Mouse (Mus musculus): ENCODE measurements around the gene Casc4. TPM values are rescaled to one million over a fixed set of nuclear protein-coding genes. Genes with fewer than 3 reads are reported as not detected.
"Not testable (repeated sequence)": the region's sequence is repeated elsewhere in the genome, so short reads cannot be mapped to it uniquely, and the experiment has no call there.

Casc4 gene
- polyA plus RNA-seq, 1 experiment from 2014 or later: 26.1 TPM

DNA sequence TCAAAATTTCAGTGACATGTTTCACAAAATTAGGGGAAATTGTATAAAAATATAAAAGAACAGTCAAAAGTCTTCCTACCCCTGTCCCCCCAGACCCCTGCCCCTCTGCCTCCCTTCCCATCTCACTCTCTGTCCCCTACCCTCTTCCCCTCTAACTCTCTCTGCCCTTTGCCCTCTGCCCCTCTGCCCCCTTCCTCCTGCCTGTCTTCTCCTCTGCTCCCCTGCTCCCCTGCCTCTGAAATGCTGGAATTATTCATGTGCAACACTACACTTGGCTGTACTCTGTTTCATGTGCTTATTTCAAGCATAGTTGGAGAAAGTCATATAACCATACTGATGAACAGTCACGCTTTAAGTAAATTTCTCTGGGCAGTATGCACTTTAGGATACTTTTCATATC is 19.6 kb downstream of the Casc4 start:
- Histone ChIP-seq H3K9me3 (ENCODE audit: control insufficient read depth, low read depth, low read length) (no peaks in the 10 kb centered on the region), H3K9ac (replicated peaks; ENCODE audit: low read depth, low read length) (no peak overlapping the region), H3K4me2 (replicated peaks; ENCODE audit: low read depth, low read length) (no peak overlapping the region), H3K27me3 (ENCODE audit: control insufficient read depth, insufficient read depth, low read length) (no peaks in the 10 kb centered on the region), H3K4me3 (ENCODE audit: low read depth, low read length) (no peak overlapping the region), H3K27ac (ENCODE audit: low read length) (no peak overlapping the region), H3K36me3 (ENCODE audit: control insufficient read depth, insufficient read depth, low read length) (no peaks in the 10 kb centered on the region), H3K4me1 (ENCODE audit: control insufficient read depth, insufficient read depth, low read length) (no peaks in the 10 kb centered on the region)
- WGBS: 94% methylated on average over 1 of the region's 1 CpGs
- ATAC-seq (ENCODE audit: insufficient number of reproducible peaks, insufficient read depth, low FRiP score, low read depth): no peak

DNA sequence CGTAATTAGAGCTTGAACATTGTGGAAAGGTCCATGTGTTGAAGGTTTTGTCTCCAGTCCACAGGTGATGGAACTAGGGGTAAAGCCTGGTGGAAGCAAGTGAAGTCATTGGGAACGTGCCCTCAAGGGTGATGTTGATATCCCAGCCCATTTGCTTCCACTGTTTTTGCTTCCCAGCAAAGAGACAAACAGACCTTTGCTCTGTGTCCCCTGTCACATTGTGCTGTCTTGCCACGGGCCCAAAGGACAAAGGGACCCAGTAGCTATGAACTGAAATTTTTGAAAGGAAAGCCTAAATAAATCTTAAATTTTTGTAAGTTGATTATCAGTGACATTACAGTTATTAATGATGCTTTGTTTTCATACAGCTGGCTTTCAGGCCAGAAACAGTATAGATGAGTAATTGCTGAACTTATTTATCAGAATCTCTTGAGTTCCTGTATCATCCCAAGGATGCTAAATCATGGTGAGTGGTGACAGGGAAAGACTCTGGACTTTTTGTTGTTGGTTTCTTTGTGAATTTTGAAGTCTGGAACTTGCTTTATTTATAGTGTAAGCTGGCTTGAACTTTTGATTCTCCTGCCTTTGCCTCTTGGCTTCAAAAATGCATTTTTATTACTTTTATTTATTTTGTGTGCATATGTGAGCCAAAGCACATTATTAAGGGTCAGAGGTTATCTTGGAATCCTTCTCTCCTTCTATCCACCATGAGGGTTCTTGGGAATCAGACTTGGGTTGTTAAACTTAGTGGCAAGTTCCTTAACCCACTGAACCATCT is 22.1 kb downstream of the Casc4 start:
- Histone ChIP-seq H3K4me1 (ENCODE audit: control insufficient read depth, insufficient read depth, low read length) (no peaks in the 10 kb centered on the region), H3K9ac (replicated peaks; ENCODE audit: low read depth, low read length) (no peak overlapping the region), H3K4me3 (ENCODE audit: low read depth, low read length) (no peak overlapping the region), H3K27me3 (ENCODE audit: control insufficient read depth, insufficient read depth, low read length) (no peaks in the 10 kb centered on the region), H3K27ac (ENCODE audit: low read length) (no peak overlapping the region), H3K4me2 (replicated peaks; ENCODE audit: low read depth, low read length) (no peak overlapping the region), H3K36me3 (ENCODE audit: control insufficient read depth, insufficient read depth, low read length) (no peaks in the 10 kb centered on the region), H3K9me3 (ENCODE audit: control insufficient read depth, low read depth, low read length) (no peaks in the 10 kb centered on the region)
- ATAC-seq (ENCODE audit: insufficient number of reproducible peaks, insufficient read depth, low FRiP score, low read depth): no peak
- WGBS: 84% methylated on average over 3 of the region's 3 CpGs

DNA sequence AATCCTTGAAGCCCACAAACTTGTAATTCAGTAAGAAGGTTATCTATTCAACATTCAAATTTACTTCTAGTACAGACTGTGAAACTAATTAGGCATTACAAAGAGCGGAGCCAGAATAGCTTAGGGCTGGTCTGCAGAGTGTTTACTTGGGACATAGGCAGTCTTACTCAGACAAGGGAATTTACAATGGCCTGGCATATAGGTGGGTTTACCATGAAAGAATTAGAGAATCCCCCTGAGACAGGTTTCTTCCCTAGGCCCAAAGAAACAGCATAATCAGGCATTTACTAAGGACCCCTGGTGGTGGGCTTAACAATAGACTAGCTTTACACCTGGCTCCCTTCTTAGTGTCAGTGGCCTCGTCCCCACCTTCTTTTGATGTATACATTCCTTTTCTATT is 28.5 kb downstream of the Casc4 start:
- no peaks in the 10 kb centered on the region for H3K4me1 ChIP-seq (ENCODE audit: control insufficient read depth, insufficient read depth, low read length)

DNA sequence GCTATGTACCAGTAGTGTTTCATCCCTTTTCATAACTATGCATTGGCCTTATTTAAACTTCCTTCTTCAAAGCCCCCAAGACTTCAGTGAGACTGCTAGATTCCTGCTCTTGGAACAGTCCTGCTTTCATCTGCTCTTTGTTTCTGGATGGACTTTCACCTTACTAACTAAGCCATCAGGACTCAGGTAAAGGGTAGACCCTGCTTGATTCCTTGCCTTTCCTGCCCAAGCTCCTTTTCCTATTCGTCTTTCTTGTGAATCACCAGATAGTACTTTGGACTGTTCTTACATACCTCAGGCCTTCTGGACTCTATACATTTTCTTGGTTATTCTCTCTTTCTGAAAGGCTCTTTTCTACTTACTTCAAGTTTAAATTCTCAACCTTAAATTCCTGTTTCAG is 30.1 kb downstream of the Casc4 start:
- Histone ChIP-seq H3K36me3 (ENCODE audit: control insufficient read depth, insufficient read depth, low read length) (no peaks in the 10 kb centered on the region), H3K27me3 (ENCODE audit: control insufficient read depth, insufficient read depth, low read length) (no peaks in the 10 kb centered on the region), H3K4me3 (ENCODE audit: low read depth, low read length) (no peak overlapping the region), H3K4me2 (replicated peaks; ENCODE audit: low read depth, low read length) (no peak overlapping the region), H3K27ac (ENCODE audit: low read length) (no peak overlapping the region), H3K9ac (replicated peaks; ENCODE audit: low read depth, low read length) (no peak overlapping the region), H3K9me3 (ENCODE audit: control insufficient read depth, low read depth, low read length) (no peaks in the 10 kb centered on the region), H3K4me1 (ENCODE audit: control insufficient read depth, insufficient read depth, low read length) (no peaks in the 10 kb centered on the region)
- 83% methylated on average over 1 of the region's 1 CpGs for WGBS
- ATAC-seq (ENCODE audit: insufficient number of reproducible peaks, insufficient read depth, low FRiP score, low read depth): no peak

More for the DNA sequence above, 28.5 kb downstream of the Casc4 start:
- Histone ChIP-seq H3K9ac (replicated peaks; ENCODE audit: low read depth, low read length) (no peak overlapping the region), H3K9me3 (ENCODE audit: control insufficient read depth, low read depth, low read length) (no peaks in the 10 kb centered on the region), H3K4me2 (replicated peaks; ENCODE audit: low read depth, low read length) (no peak overlapping the region), H3K4me3 (ENCODE audit: low read depth, low read length) (no peak overlapping the region), H3K27me3 (ENCODE audit: control insufficient read depth, insufficient read depth, low read length) (no peaks in the 10 kb centered on the region), H3K27ac (ENCODE audit: low read length) (no peak overlapping the region), H3K36me3 (ENCODE audit: control insufficient read depth, insufficient read depth, low read length) (no peaks in the 10 kb centered on the region)
- ATAC-seq (ENCODE audit: insufficient number of reproducible peaks, insufficient read depth, low FRiP score, low read depth): no peak
- 74% methylated on average over 2 of the region's 2 CpGs for WGBS

DNA sequence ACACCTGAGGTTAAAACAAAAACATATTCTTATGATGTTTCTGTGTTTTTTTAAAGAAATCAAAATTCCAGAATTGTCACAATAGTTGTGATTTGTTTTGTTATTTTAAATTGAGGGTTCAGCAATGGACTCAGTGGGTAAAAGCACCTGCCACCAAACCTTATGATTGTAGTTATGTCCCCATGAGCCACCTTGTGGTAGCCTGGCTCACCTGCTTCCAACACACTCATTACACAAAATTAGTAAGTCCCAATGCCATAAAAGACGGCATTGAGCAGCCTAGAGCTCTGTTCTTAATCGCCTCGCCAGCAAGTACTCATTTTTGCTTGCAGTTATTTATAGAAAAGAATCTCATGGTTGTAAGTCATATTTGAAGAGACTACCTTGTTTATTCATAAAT is 43.2 kb downstream of the Casc4 start:
- no peak overlapping the region for H3K9ac ChIP-seq (replicated peaks; ENCODE audit: low read depth, low read length)
- no peak overlapping the region for H3K4me3 ChIP-seq (ENCODE audit: low read depth, low read length)
- H3K36me3 ChIP-seq (ENCODE audit: control insufficient read depth, insufficient read depth, low read length): peaks cover 14% of the 10 kb centered on the region
- no peak for ATAC-seq (ENCODE audit: insufficient number of reproducible peaks, insufficient read depth, low FRiP score, low read depth)
- no peaks in the 10 kb centered on the region for H3K27me3 ChIP-seq (ENCODE audit: control insufficient read depth, insufficient read depth, low read length)
- H3K9me3 ChIP-seq (ENCODE audit: control insufficient read depth, low read depth, low read length): no peaks in the 10 kb centered on the region
- WGBS: 85% methylated on average over 3 of the region's 3 CpGs
- H3K4me1 ChIP-seq (ENCODE audit: control insufficient read depth, insufficient read depth, low read length): no peaks in the 10 kb centered on the region
- H3K27ac ChIP-seq (ENCODE audit: low read length): no peak overlapping the region
- H3K4me2 ChIP-seq (replicated peaks; ENCODE audit: low read depth, low read length): no peak overlapping the region

DNA sequence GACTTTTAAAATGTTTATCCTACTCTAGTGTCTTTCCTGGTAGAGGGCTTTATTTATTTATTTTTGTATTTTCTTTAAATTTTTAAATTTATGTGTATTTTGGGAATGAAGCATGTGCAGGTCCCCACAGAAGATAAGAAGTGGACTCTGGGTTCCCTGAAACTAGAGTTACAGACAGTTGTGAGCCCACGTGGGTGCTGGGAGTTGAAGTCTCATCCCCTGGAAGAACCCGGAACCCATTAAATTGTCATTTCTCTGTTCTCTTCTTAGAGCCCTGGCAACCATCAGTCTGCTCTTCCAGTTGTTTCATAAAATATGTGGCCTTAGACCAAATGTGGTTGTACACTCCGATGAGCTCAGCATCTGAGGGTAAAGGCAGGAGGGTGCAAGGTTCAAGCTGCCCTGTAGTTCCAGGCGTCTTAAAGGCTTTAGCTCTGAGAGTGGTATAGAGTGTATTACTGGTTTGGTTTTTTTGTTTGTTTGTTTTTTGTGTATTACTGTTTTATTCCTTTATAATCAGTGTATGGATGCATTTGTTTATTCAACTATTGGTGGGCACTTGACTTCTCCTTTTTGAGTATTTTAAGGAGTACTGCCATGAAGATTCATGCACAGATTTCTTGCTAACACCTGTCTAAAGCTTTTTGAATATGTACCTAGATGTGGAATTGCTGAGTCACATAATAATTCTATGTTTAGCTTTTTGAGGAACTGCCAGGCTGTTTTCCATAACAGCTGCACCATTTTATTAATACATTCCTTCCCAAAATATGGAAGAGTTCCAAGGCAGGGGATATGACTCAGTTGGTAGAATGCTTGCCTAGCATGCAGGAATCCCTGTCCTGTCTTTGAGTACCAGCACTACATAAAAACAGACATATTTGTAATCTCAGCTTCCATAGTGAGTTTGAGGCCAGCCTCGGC is 49.5 kb downstream of the Casc4 start:
- 89% methylated on average over 5 of the region's 5 CpGs for WGBS
- H3K27ac ChIP-seq (ENCODE audit: low read length): no peak overlapping the region
- no peak overlapping the region for H3K9ac ChIP-seq (replicated peaks; ENCODE audit: low read depth, low read length)
- H3K4me2 ChIP-seq (replicated peaks; ENCODE audit: low read depth, low read length): no peak overlapping the region
- no peaks in the 10 kb centered on the region for H3K4me1 ChIP-seq (ENCODE audit: control insufficient read depth, insufficient read depth, low read length)
- no peak for ATAC-seq (ENCODE audit: insufficient number of reproducible peaks, insufficient read depth, low FRiP score, low read depth)
- no peak overlapping the region for H3K4me3 ChIP-seq (ENCODE audit: low read depth, low read length)
- H3K36me3 ChIP-seq (ENCODE audit: control insufficient read depth, insufficient read depth, low read length): peaks cover 6% of the 10 kb centered on the region
- no peaks in the 10 kb centered on the region for H3K9me3 ChIP-seq (ENCODE audit: control insufficient read depth, low read depth, low read length)
- H3K27me3 ChIP-seq (ENCODE audit: control insufficient read depth, insufficient read depth, low read length): no peaks in the 10 kb centered on the region

DNA sequence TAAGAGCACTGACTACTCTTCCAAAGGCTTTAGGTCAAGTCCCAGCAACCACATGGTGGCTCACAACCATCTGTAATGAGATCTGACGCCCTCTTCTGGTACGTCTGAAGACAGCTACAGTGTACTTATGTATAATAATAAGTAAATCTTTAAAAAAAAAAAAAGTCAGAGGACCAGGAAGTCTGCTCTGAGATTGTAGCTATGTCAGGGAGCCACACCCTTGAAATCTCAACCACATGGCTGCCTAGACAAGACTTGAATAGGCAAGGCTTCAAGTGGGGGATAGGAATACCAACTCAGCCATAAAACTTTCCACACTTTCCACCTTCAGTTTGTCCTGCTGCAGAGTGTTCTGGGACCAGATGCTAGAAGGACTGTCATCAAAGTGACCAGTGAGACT is 70.9 kb downstream of the Casc4 start:
- not testable (repeated sequence) for H3K9ac ChIP-seq (replicated peaks; ENCODE audit: low read depth, low read length); H3K4me2 ChIP-seq (replicated peaks; ENCODE audit: low read depth, low read length); H3K4me3 ChIP-seq (ENCODE audit: low read depth, low read length); H3K36me3 ChIP-seq (ENCODE audit: control insufficient read depth, insufficient read depth, low read length); H3K9me3 ChIP-seq (ENCODE audit: control insufficient read depth, low read depth, low read length); H3K27ac ChIP-seq (ENCODE audit: low read length); H3K27me3 ChIP-seq (ENCODE audit: control insufficient read depth, insufficient read depth, low read length); ATAC-seq (ENCODE audit: insufficient number of reproducible peaks, insufficient read depth, low FRiP score, low read depth); H3K4me1 ChIP-seq (ENCODE audit: control insufficient read depth, insufficient read depth, low read length)
- 84% methylated on average over 2 of the region's 2 CpGs for WGBS

DNA sequence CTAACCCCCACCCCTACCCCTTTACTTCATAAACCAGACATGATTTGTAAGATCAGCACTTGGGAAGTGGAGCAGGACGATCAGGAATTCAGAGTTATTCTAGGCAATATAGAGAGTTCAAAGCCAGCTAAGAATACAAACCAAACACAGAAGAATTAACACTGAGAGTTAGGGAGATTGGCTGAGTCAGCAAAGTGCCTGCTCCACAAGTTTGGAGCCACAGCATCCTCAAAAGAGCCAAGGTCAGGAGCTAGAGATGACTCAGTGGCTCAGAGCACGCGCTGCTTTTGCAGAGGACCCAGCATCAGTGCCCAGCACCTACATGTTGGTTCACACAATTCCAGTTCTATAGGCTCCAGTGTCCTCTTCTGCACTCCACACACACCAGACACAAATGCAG is 76.6 kb downstream of the Casc4 start:
- H3K9me3 ChIP-seq (ENCODE audit: control insufficient read depth, low read depth, low read length): no peaks in the 10 kb centered on the region
- no peaks in the 10 kb centered on the region for H3K4me1 ChIP-seq (ENCODE audit: control insufficient read depth, insufficient read depth, low read length)
- ATAC-seq (ENCODE audit: insufficient number of reproducible peaks, insufficient read depth, low FRiP score, low read depth): no peak

More for the DNA sequence above, 76.6 kb downstream of the Casc4 start:
- H3K27ac ChIP-seq (ENCODE audit: low read length): no peak overlapping the region
- H3K27me3 ChIP-seq (ENCODE audit: control insufficient read depth, insufficient read depth, low read length): no peaks in the 10 kb centered on the region
- no peak overlapping the region for H3K4me2 ChIP-seq (replicated peaks; ENCODE audit: low read depth, low read length)
- H3K9ac ChIP-seq (replicated peaks; ENCODE audit: low read depth, low read length): no peak overlapping the region
- WGBS: 78% methylated on average over 3 of the region's 3 CpGs
- H3K36me3 ChIP-seq (ENCODE audit: control insufficient read depth, insufficient read depth, low read length): no peaks in the 10 kb centered on the region
- no peak overlapping the region for H3K4me3 ChIP-seq (ENCODE audit: low read depth, low read length)

Data from stomach, embryonic 14.5 days (tissue).